Mouse (Mus musculus) cortical plate, adult 2 months (tissue): ENCODE results near the gene Adsl. TPM values are rescaled to one million over a fixed set of nuclear protein-coding genes. Genes with fewer than 3 reads are reported as not detected.
"Not testable (repeated sequence)": the region's sequence is repeated elsewhere in the genome, so short reads cannot be mapped to it uniquely, and the experiment has no call there.

Experiments used
- H3K27ac ChIP-seq: fragments of 200-500 bp; 2 replicates; pipeline ENCODE4 v1.5.1; 2012; ENCODE audit warnings: low read length, control low read depth, inconsistent platforms; ENCODE audit not compliant: insufficient read depth
- H3K4me1 ChIP-seq: fragments of 200-500 bp; 2 replicates; pipeline ENCODE4 v1.6.1; 2011; ENCODE audit warnings: low read length; ENCODE audit not compliant: control insufficient read depth, insufficient read depth
- H3K4me3 ChIP-seq: fragments of 200-500 bp; 2 replicates; pipeline ENCODE4 v1.5.1; 2011; ENCODE audit warnings: mild to moderate bottlenecking, low read length, control low read depth; ENCODE audit not compliant: insufficient read depth
- CTCF ChIP-seq: fragments of 200-500 bp; IDR thresholded peaks from 2 replicates; pipeline ENCODE4 v1.5.1; 2011; ENCODE audit warnings: mild to moderate bottlenecking, control low read depth, low read length; ENCODE audit not compliant: insufficient read depth; ENCODE audit errors: extremely low read depth
- POLR2A ChIP-seq: fragments of 200-500 bp; IDR thresholded peaks from 2 replicates; pipeline ENCODE4 v1.6.1; 2011; ENCODE audit warnings: mild to moderate bottlenecking, low read length, control low read depth; ENCODE audit not compliant: insufficient read depth; ENCODE audit errors: extremely low read depth
- polyA plus RNA-seq: library from polyadenylated mRNA; depleted of rRNA; stranded (reverse); fragments of >200 nt; gene quantifications from 2 replicates; pipeline ENCODE4 v1.2.3, GENCODE M21; 2012

Gene Adsl
- polyA plus RNA-seq, 1 experiment = 52.3 TPM

- no peak overlapping the region for H3K27ac ChIP-seq
- TF ChIP-seq POLR2A (no peak), CTCF (no peak)
- H3K4me1 ChIP-seq = no peaks in the 10 kb centered on the region
- no peak overlapping the region for H3K4me3 ChIP-seq
These were observed 31.7 kb upstream of the Adsl start for GRCm38 (mm10) chr15:80916621-80917020.

- TF ChIP-seq POLR2A = no peak
- no peak for TF ChIP-seq CTCF
- Histone ChIP-seq H3K4me1 (no peaks in the 10 kb centered on the region), H3K27ac (no peak overlapping the region), H3K4me3 (no peak overlapping the region)
These were observed 27.9 kb upstream of the Adsl start for GRCm38 (mm10) chr15:80920346-80920745.

- H3K4me3 ChIP-seq = no peak overlapping the region
- H3K27ac ChIP-seq = no peak overlapping the region
- no peak for TF ChIP-seq CTCF
- TF ChIP-seq POLR2A = no peak
- H3K4me1 ChIP-seq = no peaks in the 10 kb centered on the region
These were observed 26.5 kb upstream of the Adsl start for GRCm38 (mm10) chr15:80921781-80922180.

- TF ChIP-seq CTCF = no peak
- no peak for TF ChIP-seq POLR2A
- Histone ChIP-seq H3K4me3 (no peak overlapping the region), H3K27ac (no peak overlapping the region), H3K4me1 (no peaks in the 10 kb centered on the region; the same call in 1 of the 2 replicates)
These were observed 24.1 kb upstream of the Adsl start for GRCm38 (mm10) chr15:80924211-80924610.

GRCm38 (mm10) chr15:80928811-80929355, 19.4 kb upstream of the Adsl start:
- Histone ChIP-seq H3K4me1 (peaks cover 1% of the 10 kb centered on the region; the same call in 1 of the 2 replicates), H3K27ac (no peak overlapping the region), H3K4me3 (no peak overlapping the region)
- TF ChIP-seq POLR2A (no peak), CTCF (no peak)

GRCm38 (mm10) chr15:80930048-80930571, 18.2 kb upstream of the Adsl start:
- no peak overlapping the region for H3K4me3 ChIP-seq
- TF ChIP-seq CTCF = no peak
- H3K27ac ChIP-seq = no peak overlapping the region
- peaks cover 1% of the 10 kb centered on the region; the same call in 1 of the 2 replicates for H3K4me1 ChIP-seq

- H3K4me3 ChIP-seq, H3K27ac ChIP-seq, H3K4me1 ChIP-seq: not testable (repeated sequence)
These were observed 17.5 kb upstream of the Adsl start for GRCm38 (mm10) chr15:80930676-80931320.

GRCm38 (mm10) chr15:80931345-80931960, 16.8 kb upstream of the Adsl start:
- no peak overlapping the region for H3K27ac ChIP-seq
- peaks cover 1% of the 10 kb centered on the region; the same call in 1 of the 2 replicates for H3K4me1 ChIP-seq
- H3K4me3 ChIP-seq = no peak overlapping the region
- TF ChIP-seq CTCF = no peak
- no peak for TF ChIP-seq POLR2A

GRCm38 (mm10) chr15:80934841-80935240, 13.4 kb upstream of the Adsl start:
- TF ChIP-seq CTCF = no peak
- no peak for TF ChIP-seq POLR2A
- no peak overlapping the region for H3K4me3 ChIP-seq
- H3K4me1 ChIP-seq = peaks cover 5% of the 10 kb centered on the region
- H3K27ac ChIP-seq = no peak overlapping the region

- H3K4me3 ChIP-seq = no peak overlapping the region
- H3K4me1 ChIP-seq = peaks cover 4% of the 10 kb centered on the region
- TF ChIP-seq POLR2A (no peak), CTCF (no peak)
- no peak overlapping the region; the same call in 1 of the 2 replicates for H3K27ac ChIP-seq
These were observed 11.6 kb upstream of the Adsl start for GRCm38 (mm10) chr15:80936686-80937085.
